In genomic region chr10:21686060-21686459, GRCm38 (mm10) we compare ENCODE assay signal across 9 mouse cellular contexts.
DNase-seq lines count a peak whose midpoint lies in the region; ATAC-seq and TF ChIP-seq lines count a peak whose summit lies in the region.
"Had no signal": no experiment of that assay in that cellular context is flagged by ENCODE, and none has a peak within 500 bp of the region (broad histone marks: within the 10 kb centered on the region; RNA-seq: fewer than 3 reads in every experiment).

No protein-coding gene starts in this region.

- peak overlapping the region; percentile 75 for H3K27ac ChIP-seq in heart, embryonic 10.5 days
- H3K27ac ChIP-seq in kidney, postnatal 0 days: 0 out of 2 replicates have a peak overlapping the region, but pooled peaks have one; percentile 10
- H3K27ac ChIP-seq in left cerebral cortex, adult 2 months: no peak overlapping the region; the same call in 1 of the 2 replicates
- no peak overlapping the region for H3K27ac ChIP-seq in embryonic facial prominence, embryonic 10.5 days (replicated peaks)

- intact Hi-C loops in heart, postnatal 25 days (cut with DNase I): no loop called here
- intact Hi-C loops in left cerebral cortex, adult 2 months (cut with DNase I): no loop called here

- no peak for TF ChIP-seq CTCF in kidney, postnatal 0 days (IDR thresholded peaks at IDR 0.05; ENCODE audit: low read depth)
- no peak for TF ChIP-seq CTCF in left cerebral cortex, adult 2 months (IDR thresholded peaks at IDR 0.05)

- peaks cover 30% of the 10 kb centered on the region for H3K4me1 ChIP-seq in heart, embryonic 10.5 days
- peaks cover 7% of the 10 kb centered on the region; the same call in 1 of the 2 replicates for H3K4me1 ChIP-seq in kidney, postnatal 0 days (replicated peaks; ENCODE audit: insufficient read depth, low read length)
- H3K4me1 ChIP-seq in embryonic facial prominence, embryonic 10.5 days: peaks cover 23% of the 10 kb centered on the region

- DNase-seq in heart, adult 18-20 months: peak; percentile 38 to 59
- no peak for DNase-seq in heart, postnatal 25 days (ENCODE audit: low spot score)
- no peak for DNase-seq in heart, embryonic 10.5 days (ENCODE audit: low spot score)
- peak; percentile 52 for DNase-seq in kidney, postnatal 0 days (ENCODE audit: low spot score)
- peak; percentile 88 for DNase-seq in skeletal muscle tissue, adult 2 months (ENCODE audit: low read depth, low spot score)
- no peak for DNase-seq in left cerebral cortex, adult 2 months (ENCODE audit: extremely low spot score in 1 of 2, low spot score in 2 of 2)
- DNase-seq in embryonic facial prominence, embryonic 10.5 days (ENCODE audit: low spot score): no peak
- DNase-seq in spleen, postnatal 36 days (ENCODE audit: low spot score in 2 of 2): no peak

- H3K36me3 ChIP-seq in heart, embryonic 10.5 days: no peaks in the 10 kb centered on the region
- H3K36me3 ChIP-seq in kidney, postnatal 0 days (ENCODE audit: insufficient read depth, low read length): no peaks in the 10 kb centered on the region
- H3K36me3 ChIP-seq in embryonic facial prominence, embryonic 10.5 days (replicated peaks): no peaks in the 10 kb centered on the region
- H3K36me3 ChIP-seq: lung, embryonic 15.5 days had no signal

- WGBS in heart, embryonic 10.5 days: 48% methylated on average over 9 of the region's 9 CpGs
- 7% methylated on average over 9 of the region's 9 CpGs for WGBS in kidney, postnatal 0 days
- 64% methylated on average over 9 of the region's 9 CpGs for WGBS in embryonic facial prominence, embryonic 10.5 days

- no peak overlapping the region for H3K4me2 ChIP-seq in kidney, postnatal 0 days (ENCODE audit: low read length)
- H3K4me2 ChIP-seq: lung, embryonic 15.5 days had no signal

- H3K4me3 ChIP-seq in heart, embryonic 10.5 days: no peak overlapping the region
- no peak overlapping the region for H3K4me3 ChIP-seq in kidney, postnatal 0 days (replicated peaks; ENCODE audit: low read depth, low read length)
- no peak overlapping the region for H3K4me3 ChIP-seq in left cerebral cortex, adult 2 months
- no peak overlapping the region for H3K4me3 ChIP-seq in embryonic facial prominence, embryonic 10.5 days
- H3K4me3 ChIP-seq: lung, embryonic 15.5 days had no signal

- no peaks in the 10 kb centered on the region for H3K9me3 ChIP-seq in heart, embryonic 10.5 days
- no peaks in the 10 kb centered on the region for H3K9me3 ChIP-seq in kidney, postnatal 0 days (replicated peaks; ENCODE audit: low read length)
- H3K9me3 ChIP-seq in embryonic facial prominence, embryonic 10.5 days: no peaks in the 10 kb centered on the region
- H3K9me3 ChIP-seq: lung, embryonic 15.5 days had no signal

- no peak overlapping the region for H3K9ac ChIP-seq in kidney, postnatal 0 days (ENCODE audit: low read depth, low read length)

- peak; percentile 80 for ATAC-seq in kidney, postnatal 0 days (replicated peaks; ENCODE audit: low FRiP score, low read depth)

- no peaks in the 10 kb centered on the region for H3K27me3 ChIP-seq in heart, embryonic 10.5 days (ENCODE audit: insufficient read depth, poor library complexity, severe bottlenecking)
- no peaks in the 10 kb centered on the region for H3K27me3 ChIP-seq in kidney, postnatal 0 days (ENCODE audit: insufficient read depth, low read length)
- 0 out of 2 replicates have a peak, but pooled peaks cover 7% of the 10 kb centered on the region for H3K27me3 ChIP-seq in embryonic facial prominence, embryonic 10.5 days (replicated peaks; ENCODE audit: low read depth, poor library complexity, severe bottlenecking)
- H3K27me3 ChIP-seq: lung, embryonic 15.5 days had no signal

Comparison
In these comparisons a context has a peak if more than half of its experiments do, and no peak if none do; other contexts are left out.
1. DNase-seq: peak in heart, adult 18-20 months (2 of 2), kidney, postnatal 0 days (single experiment) and skeletal muscle tissue, adult 2 months (single experiment); none in heart, postnatal 25 days (single experiment), heart, embryonic 10.5 days (single experiment), left cerebral cortex, adult 2 months (0 of 2), embryonic facial prominence, embryonic 10.5 days (single experiment) and spleen, postnatal 36 days (0 of 2).
2. H3K27ac ChIP-seq: peak in heart, embryonic 10.5 days (single experiment) and kidney, postnatal 0 days (single experiment); none in left cerebral cortex, adult 2 months (single experiment) and embryonic facial prominence, embryonic 10.5 days (single experiment).